Comparison of ENCODE assay signal across 9 mouse cellular contexts in the genomic region with DNA sequence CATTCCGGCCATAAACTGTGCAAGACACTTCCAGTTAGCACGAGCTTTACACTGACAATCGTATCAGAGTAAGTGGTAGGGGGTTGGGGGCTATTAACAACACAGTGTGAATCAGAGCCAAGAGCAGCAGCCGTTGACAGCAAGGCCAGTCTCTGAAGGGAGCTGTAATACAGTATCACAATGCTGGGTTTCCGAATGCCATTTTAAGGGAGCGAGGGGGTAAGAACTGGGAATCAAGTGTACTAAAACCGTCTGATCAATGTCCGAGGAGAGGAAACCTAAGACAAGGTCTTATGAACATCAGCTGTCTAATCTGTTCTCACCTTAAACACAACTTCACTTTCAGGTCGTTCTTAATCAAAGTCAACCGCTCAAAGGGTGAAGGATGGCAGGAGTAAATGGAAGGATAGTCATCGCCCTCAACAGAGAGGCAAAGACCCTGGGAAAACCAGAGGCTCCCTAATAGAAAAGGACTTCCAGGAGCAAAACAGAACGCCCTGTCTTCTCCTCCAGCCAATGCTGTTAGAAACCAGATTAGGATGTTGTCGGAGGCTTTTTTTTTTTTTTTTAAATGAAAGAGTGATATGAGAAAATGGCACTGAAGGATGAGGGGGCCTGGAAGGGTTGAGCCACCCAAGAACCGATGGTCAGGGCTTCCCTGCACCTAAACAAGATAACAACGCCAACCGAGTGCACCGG. TPM values are rescaled to one million over a fixed set of nuclear protein-coding genes. Genes with fewer than 3 reads are reported as not detected.
DNase-seq lines count a peak whose midpoint lies in the region; ATAC-seq and TF ChIP-seq lines count a peak whose summit lies in the region.
"Had no signal": no experiment of that assay in that cellular context is flagged by ENCODE, and none has a peak within 500 bp of the region (broad histone marks: within the 10 kb centered on the region; RNA-seq: fewer than 3 reads in every experiment).

No protein-coding gene starts in this region.

- WGBS in heart, embryonic 16.5 days = 2% methylated on average over 17 of the region's 17 CpGs

- H3K4me3 ChIP-seq in ES-E14 (ENCODE audit: insufficient read depth in 1 of 2, low read depth in 1 of 2, low read length in 2 of 2, poor library complexity in 1 of 2, severe bottlenecking in 1 of 2) = peak overlapping the region; percentile 96 to 98
- H3K4me3 ChIP-seq in heart, embryonic 16.5 days (ENCODE audit: low read length) = peak overlapping the region; percentile 93
- peak overlapping the region; percentile 89 for H3K4me3 ChIP-seq in layer of hippocampus, adult 2 months

- DNase-seq in B cell, adult 2 months = peak; percentile 6 to 7
- peak; percentile 16 for DNase-seq in ES-E14 (ENCODE audit: low read depth, low spot score)
- peak; percentile 52 for DNase-seq in embryo, embryonic 10.5 days (ENCODE audit: low spot score)
- DNase-seq in layer of hippocampus, adult 2 months (ENCODE audit: low spot score in 2 of 2) = peak in 1 of 2 experiments; percentile 14
- DNase-seq in lung, postnatal 14 days = peak; percentile 2
- DNase-seq in spleen, postnatal 10 days (ENCODE audit: low spot score in 2 of 2) = peak; percentile 22 to 51
- no peak for DNase-seq in gastrocnemius, postnatal 10 days

- no peak for ATAC-seq in heart, embryonic 16.5 days (replicated peaks; ENCODE audit: extremely low read depth, insufficient read depth, low FRiP score)

- peak overlapping the region; percentile 87 for H3K4me2 ChIP-seq in heart, embryonic 16.5 days (ENCODE audit: low read depth, low read length)

- no peak for TF ChIP-seq CTCF in layer of hippocampus, adult 2 months (conservative IDR thresholded peaks at IDR 0.05)

- no peaks in the 10 kb centered on the region for H3K9me3 ChIP-seq in ES-E14 (ENCODE audit: control insufficient read depth, insufficient read depth, low read depth, low read length)
- H3K9me3 ChIP-seq in heart, embryonic 16.5 days (replicated peaks; ENCODE audit: control insufficient read depth, low read length) = no peaks in the 10 kb centered on the region

- no peaks in the 10 kb centered on the region for H3K27me3 ChIP-seq in heart, embryonic 16.5 days (ENCODE audit: control insufficient read depth, insufficient read depth, low read length)

- no peak overlapping the region; the same call in 1 of the 2 replicates for H3K27ac ChIP-seq in ES-E14 (ENCODE audit: insufficient read depth, low read depth, low read length, poor library complexity, severe bottlenecking)
- H3K27ac ChIP-seq in heart, embryonic 16.5 days (ENCODE audit: low read length) = peak overlapping the region; percentile 82
- H3K27ac ChIP-seq in layer of hippocampus, adult 2 months = peak overlapping the region; percentile 95

- H3K36me3 ChIP-seq in ES-E14 (ENCODE audit: control insufficient read depth, insufficient read depth, low read length, poor library complexity, severe bottlenecking) = no peaks in the 10 kb centered on the region
- H3K36me3 ChIP-seq in heart, embryonic 16.5 days (ENCODE audit: control insufficient read depth, insufficient read depth) = no peaks in the 10 kb centered on the region

- H3K4me1 ChIP-seq in ES-E14 (ENCODE audit: control insufficient read depth in 2 of 2, insufficient read depth in 2 of 2, low read length in 2 of 2, poor library complexity in 1 of 2) = peaks cover 2 to 6% of the 10 kb centered on the region in 2 experiments; a peak in 3 of 4 replicates
- H3K4me1 ChIP-seq in heart, embryonic 16.5 days (ENCODE audit: control insufficient read depth, insufficient read depth, low read length) = peaks cover 2% of the 10 kb centered on the region; the same call in 1 of the 2 replicates

- H3K9ac ChIP-seq in ES-E14 (ENCODE audit: insufficient read depth, low read depth, low read length, poor library complexity, severe bottlenecking) = peak overlapping the region; percentile 86
- peak overlapping the region; percentile 89 for H3K9ac ChIP-seq in heart, embryonic 16.5 days (ENCODE audit: low read length)

- in situ Hi-C loops in ES-E14 (cut with MboI; ENCODE audit: low sequenced_read_pairs in 2 of 2, unreplicated experiment in 2 of 2) = no loop called here

TF ChIP-seq in ES-E14, 5 proteins besides CTCF, POLR2A, EP300 and RAD21:
- no peak for TF ChIP-seq ZC3H11A (IDR thresholded peaks at IDR 0.05; ENCODE audit: borderline replicate concordance, low read depth, low read length)
- no peak for TF ChIP-seq MAFK (IDR thresholded peaks at IDR 0.05; ENCODE audit: insufficient read depth, low read depth, low read length)
- no peak for TF ChIP-seq HCFC1 (IDR thresholded peaks at IDR 0.05; ENCODE audit: borderline replicate concordance, insufficient read depth, low read length)
- no peak for TF ChIP-seq CHD2 (IDR thresholded peaks at IDR 0.05; ENCODE audit: low read depth, low read length)
- TF ChIP-seq ZNF384 (IDR thresholded peaks at IDR 0.05; ENCODE audit: low read depth, low read length) = 0 out of 2 replicates have a peak, but pooled peaks have one; percentile 48
TF ChIP-seq in ES-E14: peak in this region for 1.

RNA-seq across cellular contexts. Expression of a gene that starts 1.0 kb away (rescaled TPM):
- 20.1 and 20.3 TPM in 2 replicates for total RNA-seq in ES-E14 (2012; rRNA removed)
- 3.4 and 4.6 TPM in 2 replicates for polyA plus RNA-seq in heart, embryonic 16.5 days (2015; fragmentation: Nextera tagmentation; extraction: Ambion mirVana)
- 10 to 100 TPM; 91.3 to 94.5 TPM for total RNA-seq in layer of hippocampus, adult 2 months (2021)
- total RNA-seq in gastrocnemius, postnatal 10 days (2021) = 10 to 100 TPM; 10.4 to 12.3 TPM

RNA-seq across cellular contexts. Expression of a gene that starts 31.3 kb away (rescaled TPM):
- total RNA-seq in ES-E14 (2012; rRNA removed) = not detected in 2 replicates
- polyA plus RNA-seq in heart, embryonic 16.5 days (2015; fragmentation: Nextera tagmentation; extraction: Ambion mirVana) = not detected in 2 replicates
- total RNA-seq in layer of hippocampus, adult 2 months (2021) = under 1 TPM in 1 of 2 experiments, not detected in 1; 0.59 TPM
- not detected for total RNA-seq in gastrocnemius, postnatal 10 days (2021)
- polyA plus RNA-seq: gonadal fat pad, adult 2 months had no signal
